Comparison of ENCODE assay signal across 8 mouse cellular contexts in genomic region chr11:16751457-16751982, GRCm38 (mm10). TPM values are rescaled to one million over a fixed set of nuclear protein-coding genes. Genes with fewer than 3 reads are reported as not detected.
DNase-seq lines count a peak whose midpoint lies in the region; ATAC-seq and TF ChIP-seq lines count a peak whose summit lies in the region.

No protein-coding gene starts in this region.

- 38% methylated on average over 7 of the region's 7 CpGs for WGBS in neural tube, embryonic 11.5 days
- 37% methylated on average over 7 of the region's 7 CpGs for WGBS in forebrain, postnatal 0 days
- WGBS in liver, embryonic 16.5 days (ENCODE audit: insufficient replicate concordance) = 24% methylated on average over 7 of the region's 7 CpGs
- WGBS in olfactory bulb, adult 2 months = 46% methylated on average over 7 of the region's 7 CpGs

- H3K36me3 ChIP-seq in neural tube, embryonic 11.5 days (ENCODE audit: control insufficient read depth, insufficient read depth, low read length) = no peaks in the 10 kb centered on the region
- no peaks in the 10 kb centered on the region for H3K36me3 ChIP-seq in forebrain, postnatal 0 days (ENCODE audit: insufficient read depth)
- H3K36me3 ChIP-seq in liver, embryonic 16.5 days (ENCODE audit: control insufficient read depth, insufficient read depth) = no peaks in the 10 kb centered on the region

- H3K4me3 ChIP-seq in neural tube, embryonic 11.5 days (ENCODE audit: low read depth, low read length) = peak overlapping the region; percentile 47
- peak overlapping the region; percentile 55 for H3K4me3 ChIP-seq in forebrain, postnatal 0 days (ENCODE audit: low read depth, low read length)
- H3K4me3 ChIP-seq in liver, embryonic 16.5 days (ENCODE audit: low read depth, low read length) = peak overlapping the region; percentile 59
- H3K4me3 ChIP-seq in olfactory bulb, adult 2 months (ENCODE audit: insufficient read depth, low read depth, low read length) = peak overlapping the region; percentile 59

- no peak for DNase-seq in neural tube, embryonic 11.5 days (ENCODE audit: low spot score)
- no peak for DNase-seq in neural tube, embryonic 10.5 days (ENCODE audit: extremely low spot score, low spot score)
- DNase-seq in forebrain, postnatal 0 days = no peak
- no peak for DNase-seq in urinary bladder, postnatal 25 days (ENCODE audit: low spot score)
- DNase-seq in yolk sac, embryonic 10.5 days (ENCODE audit: low spot score) = no peak
- no peak for DNase-seq in thymus, postnatal 4 days

- H3K27ac ChIP-seq in neural tube, embryonic 11.5 days (ENCODE audit: low read depth, low read length) = no peak overlapping the region
- H3K27ac ChIP-seq in forebrain, postnatal 0 days (ENCODE audit: low read depth, low read length) = no peak overlapping the region
- H3K27ac ChIP-seq in liver, embryonic 16.5 days (ENCODE audit: low read length) = no peak overlapping the region
- H3K27ac ChIP-seq in olfactory bulb, adult 2 months (ENCODE audit: insufficient read depth, low read depth, low read length) = no peak overlapping the region

- ATAC-seq in neural tube, embryonic 11.5 days (ENCODE audit: insufficient read depth, low FRiP score, low TSS enrichment) = no peak; the same call in 1 of the 2 replicates
- no peak for ATAC-seq in forebrain, postnatal 0 days
- ATAC-seq in liver, embryonic 16.5 days (ENCODE audit: low read depth) = no peak

- H3K4me2 ChIP-seq in neural tube, embryonic 11.5 days (ENCODE audit: low read depth) = peak overlapping the region; percentile 94
- peak overlapping the region; percentile 99 for H3K4me2 ChIP-seq in forebrain, postnatal 0 days (ENCODE audit: low read depth)
- peak overlapping the region; percentile 59 for H3K4me2 ChIP-seq in liver, embryonic 16.5 days (ENCODE audit: low read depth, low read length)

- TF ChIP-seq CTCF in forebrain, postnatal 0 days (IDR thresholded peaks at IDR 0.05; ENCODE audit: low read depth) = no peak
- no peak for TF ChIP-seq CTCF in olfactory bulb, adult 2 months (IDR thresholded peaks at IDR 0.05; ENCODE audit: insufficient read depth, low read depth, low read length)

- peak overlapping the region; percentile 45; the same call in 1 of the 2 replicates for H3K9ac ChIP-seq in neural tube, embryonic 11.5 days (ENCODE audit: low read length)
- H3K9ac ChIP-seq in forebrain, postnatal 0 days = peak overlapping the region; percentile 44; the same call in 1 of the 2 replicates
- no peak overlapping the region for H3K9ac ChIP-seq in liver, embryonic 16.5 days (ENCODE audit: low read depth, low read length)

- H3K9me3 ChIP-seq in neural tube, embryonic 11.5 days (ENCODE audit: control insufficient read depth, low read length) = no peaks in the 10 kb centered on the region
- no peaks in the 10 kb centered on the region for H3K9me3 ChIP-seq in forebrain, postnatal 0 days (ENCODE audit: low read length)
- H3K9me3 ChIP-seq in liver, embryonic 16.5 days (replicated peaks; ENCODE audit: control insufficient read depth, low read length) = no peaks in the 10 kb centered on the region

- H3K27me3 ChIP-seq in neural tube, embryonic 11.5 days (ENCODE audit: control insufficient read depth, insufficient read depth, low read length) = peaks cover 30% of the 10 kb centered on the region
- peaks cover 23% of the 10 kb centered on the region for H3K27me3 ChIP-seq in forebrain, postnatal 0 days (ENCODE audit: insufficient read depth, low read length)
- peaks cover 21% of the 10 kb centered on the region for H3K27me3 ChIP-seq in liver, embryonic 16.5 days (ENCODE audit: control insufficient read depth, insufficient read depth, low read depth, low read length)

- H3K4me1 ChIP-seq in neural tube, embryonic 11.5 days (ENCODE audit: control insufficient read depth, insufficient read depth, low read length) = no peaks in the 10 kb centered on the region
- H3K4me1 ChIP-seq in forebrain, postnatal 0 days (ENCODE audit: insufficient read depth) = peaks cover 13% of the 10 kb centered on the region; the same call in 1 of the 2 replicates
- H3K4me1 ChIP-seq in liver, embryonic 16.5 days (ENCODE audit: control insufficient read depth, low read depth, low read length) = no peaks in the 10 kb centered on the region
- H3K4me1 ChIP-seq in olfactory bulb, adult 2 months (ENCODE audit: control insufficient read depth, insufficient read depth, low read length) = peaks cover 16% of the 10 kb centered on the region

- TF ChIP-seq POLR2A in olfactory bulb, adult 2 months (IDR thresholded peaks at IDR 0.05; ENCODE audit: insufficient read depth, low read depth, low read length) = no peak

RNA-seq across cellular contexts. Expression of gene Egfr, which starts 0.5 kb away (rescaled TPM):
- 2.6 and 4.9 TPM in 2 replicates for polyA plus RNA-seq in neural tube, embryonic 11.5 days (2014; fragmentation: Nextera tagmentation; extraction: Ambion mirVana)
- 15.3 and 19.4 TPM in 2 replicates for total RNA-seq in forebrain, postnatal 0 days (2014; rRNA removed)
- polyA plus RNA-seq in forebrain, postnatal 0 days (2015; fragmentation: Nextera tagmentation; extraction: Ambion mirVana) = 5.4 and 6.6 TPM in 2 replicates
- 1.2 and 1.3 TPM in 2 replicates for polyA plus RNA-seq in liver, embryonic 16.5 days (2015; fragmentation: Nextera tagmentation; extraction: Ambion mirVana)
- not detected in 2 replicates for polyA plus RNA-seq in olfactory bulb, adult 2 months (2012; ENCODE audit: insufficient read depth, insufficient read length, low replicate concordance, missing spikeins)
